Mouse (Mus musculus) hindbrain, embryonic 14.5 days (tissue): ENCODE data around the gene Cmtm1. TPM values are rescaled to one million over a fixed set of nuclear protein-coding genes. Genes with fewer than 3 reads are reported as not detected.
A peak's percentile ranks its signal among the peaks of the same experiment; 100 is the strongest.

ENCODE experiments used
- ATAC-seq: fragments of 200-750 bp; cut with Nextera tagmentation; 2 replicates; pipeline ENCODE4 v1.8.0; 2017; ENCODE audit warnings: moderate number of reproducible peaks, mild to moderate bottlenecking, moderate TSS enrichment, moderate library complexity; ENCODE audit not compliant: low FRiP score
- DNase-seq: peaks from one replicate; pipeline ENCODE4 v3.0.0-alpha.2; 2015; ENCODE audit warnings: low spot score
- H3K27ac ChIP-seq: fragments of 300-500 bp; sonication (generic); 2 replicates; pipeline ENCODE4 v1.5.1; 2014; ENCODE audit warnings: mild to moderate bottlenecking, moderate library complexity
- H3K27me3 ChIP-seq: fragments of 300-500 bp; sonication (generic); 2 replicates; pipeline ENCODE4 v1.6.1; 2014; ENCODE audit warnings: mild to moderate bottlenecking, low read length, mixed read lengths; ENCODE audit not compliant: control insufficient read depth, insufficient read depth
- H3K36me3 ChIP-seq: fragments of 300-500 bp; sonication (generic); replicated peaks from 2 replicates; pipeline ENCODE4 v1.6.1; 2014; ENCODE audit not compliant: control insufficient read depth, insufficient read depth
- H3K4me1 ChIP-seq: fragments of 300-500 bp; sonication (generic); replicated peaks from 2 replicates; pipeline ENCODE4 v1.6.1; 2014; ENCODE audit warnings: antibody characterized with exemption, low read length, mixed read lengths; ENCODE audit not compliant: control insufficient read depth, insufficient read depth
- H3K4me2 ChIP-seq: fragments of 300-500 bp; sonication (generic); replicated peaks from 2 replicates; pipeline ENCODE4 v1.6.1; 2014; ENCODE audit warnings: mild to moderate bottlenecking, moderate library complexity
- H3K4me3 ChIP-seq: fragments of 300-500 bp; sonication (generic); replicated peaks from 2 replicates; pipeline ENCODE4 v1.5.1; 2014; ENCODE audit warnings: mild to moderate bottlenecking, low read length
- H3K9ac ChIP-seq: fragments of 300-500 bp; sonication (generic); 2 replicates; pipeline ENCODE4 v1.6.1; 2014
- H3K9me3 ChIP-seq: fragments of 300-500 bp; sonication (generic); 2 replicates; pipeline ENCODE4 v1.6.1; 2016; ENCODE audit warnings: low read length; ENCODE audit not compliant: control insufficient read depth
- WGBS: fragments of 180-500 bp; shearing (Covaris S2); extraction: QIAGEN DNeasy Blood & Tissue Kit; methylation state at CpG from one replicate; pipeline ENCODE4 v1.1.7; 2014; 5-methylcytosine and 5-hydroxymethylcytosine counted together
- polyA plus RNA-seq: library from polyadenylated mRNA; unstranded; fragments of >200 nt; fragmentation: Nextera tagmentation; extraction: Ambion mirVana; gene quantifications from 2 replicates; pipeline ENCODE4 v1.2.1, GENCODE M21; 2014

Gene Cmtm1
- polyA plus RNA-seq, 1 experiment from 2014 or later: not detected

GRCm38 (mm10) chr8:104250439-104251367 is 59.2 kb downstream of the Cmtm1 start, which contains the start of gene Cklf:
TSS of gene Cklf (plus strand) at chr8:104250861.
- peak within 1 kb of the TSS; percentile 87 for H3K4me2 ChIP-seq
- peak within 1 kb of the TSS; percentile 71 for H3K27ac ChIP-seq
- WGBS: 4% methylated on average over 41 of the region's 41 CpGs
- ATAC-seq: peak; percentile 81
- peak within 1 kb of the TSS; percentile 79 for H3K9ac ChIP-seq
- peaks cover 21% of the 10 kb centered on the region for H3K4me1 ChIP-seq
- peak; percentile 93 for DNase-seq
- H3K4me3 ChIP-seq: peak within 1 kb of the TSS; percentile 54
- H3K9me3 ChIP-seq: no peaks in the 10 kb centered on the region
- H3K36me3 ChIP-seq: no peaks in the 10 kb centered on the region
- H3K27me3 ChIP-seq: no peaks in the 10 kb centered on the region

GRCm38 (mm10) chr8:104249442-104249996 is 60.4 kb downstream of the Cmtm1 start:
- H3K9me3 ChIP-seq: no peaks in the 10 kb centered on the region
- H3K27me3 ChIP-seq: no peaks in the 10 kb centered on the region
- DNase-seq (no peak), ATAC-seq (no peak)
- H3K27ac ChIP-seq: no peak overlapping the region
- peaks cover 21% of the 10 kb centered on the region for H3K4me1 ChIP-seq
- H3K9ac ChIP-seq: no peak overlapping the region
- H3K4me3 ChIP-seq: no peak overlapping the region
- H3K36me3 ChIP-seq: peaks cover 12% of the 10 kb centered on the region
- H3K4me2 ChIP-seq: no peak overlapping the region
- WGBS: 88% methylated on average over 7 of the region's 7 CpGs

- Histone ChIP-seq H3K4me2 (peak within 1 kb of the TSS; percentile 94), H3K4me1 (peaks cover 21% of the 10 kb centered on the region), H3K9ac (peak within 1 kb of the TSS; percentile 84), H3K4me3 (peak within 1 kb of the TSS; percentile 75), H3K27me3 (no peaks in the 10 kb centered on the region), H3K9me3 (no peaks in the 10 kb centered on the region), H3K27ac (no peak within 1 kb of the TSS), H3K36me3 (peaks cover 23% of the 10 kb centered on the region)
- peak; percentile 76 for DNase-seq
- WGBS: 1% methylated on average over 28 of the region's 28 CpGs
- peak; percentile 93 for ATAC-seq
Measured at GRCm38 (mm10) chr8:104248276-104248675, 61.7 kb downstream of the Cmtm1 start, which contains the start of gene Tk2. TSS of gene Tk2 (minus strand) at chr8:104248558.

GRCm38 (mm10) chr8:104247908-104248275 is 62.1 kb downstream of the Cmtm1 start:
- H3K4me3 ChIP-seq: peak overlapping the region; percentile 75
- no peaks in the 10 kb centered on the region for H3K27me3 ChIP-seq
- peak overlapping the region; percentile 94 for H3K4me2 ChIP-seq
- ATAC-seq (no peak), DNase-seq (no peak)
- H3K9me3 ChIP-seq: no peaks in the 10 kb centered on the region
- WGBS: 4% methylated on average over 11 of the region's 11 CpGs
- H3K36me3 ChIP-seq: peaks cover 26% of the 10 kb centered on the region
- no peak overlapping the region for H3K27ac ChIP-seq
- peak overlapping the region; percentile 84 for H3K9ac ChIP-seq
- peaks cover 21% of the 10 kb centered on the region for H3K4me1 ChIP-seq

GRCm38 (mm10) chr8:104247054-104247907 is 62.7 kb downstream of the Cmtm1 start:
- Histone ChIP-seq H3K27me3 (no peaks in the 10 kb centered on the region), H3K36me3 (peaks cover 33% of the 10 kb centered on the region), H3K4me1 (peaks cover 21% of the 10 kb centered on the region), H3K9me3 (no peaks in the 10 kb centered on the region), H3K9ac (peak overlapping the region; percentile 84), H3K4me2 (peak overlapping the region; percentile 94), H3K27ac (no peak overlapping the region), H3K4me3 (peak overlapping the region; percentile 75)
- ATAC-seq (no peak), DNase-seq (no peak)
- 73% methylated on average over 22 of the region's 22 CpGs for WGBS

DNA sequence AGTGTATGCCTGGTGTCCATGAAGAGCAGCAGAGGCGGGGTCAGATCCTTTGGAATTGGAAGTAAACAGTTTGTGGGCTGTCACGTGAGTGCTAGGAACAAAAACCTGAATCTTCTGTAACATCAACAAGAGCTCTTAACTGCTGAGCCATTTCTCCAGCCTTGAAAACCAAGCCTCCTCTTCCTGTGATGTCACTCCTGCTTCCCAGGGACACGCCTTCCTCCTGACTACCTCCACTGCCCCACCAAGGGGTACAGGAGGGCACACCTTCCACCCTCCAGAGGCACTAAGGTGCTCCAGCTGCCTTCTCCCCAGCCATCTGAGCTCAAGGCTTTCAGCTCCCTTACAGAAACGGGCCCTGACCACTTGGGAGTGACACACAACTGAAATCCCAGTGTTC is 63.3 kb downstream of the Cmtm1 start:
- Histone ChIP-seq H3K4me2 (no peak overlapping the region), H3K27ac (no peak overlapping the region), H3K4me3 (no peak overlapping the region), H3K27me3 (no peaks in the 10 kb centered on the region), H3K9me3 (no peaks in the 10 kb centered on the region), H3K36me3 (peaks cover 39% of the 10 kb centered on the region), H3K9ac (no peak overlapping the region), H3K4me1 (peaks cover 20% of the 10 kb centered on the region)
- ATAC-seq (no peak), DNase-seq (no peak)
- WGBS: 86% methylated on average over 4 of the region's 4 CpGs

Other genes with a start within 250 kb of the Cmtm1 start
- 16.6 and 17.3 TPM in 2 replicates for gene Cdh5, start 208.5 kb downstream of the Cmtm1 start, polyA plus RNA-seq
- gene Bean1, start 139.7 kb downstream of the Cmtm1 start, polyA plus RNA-seq: 9.3 and 10.8 TPM in 2 replicates
- gene Tk2, start 61.6 kb downstream of the Cmtm1 start, polyA plus RNA-seq: 46.6 and 51.8 TPM in 2 replicates
- gene Cklf, start 59.3 kb downstream of the Cmtm1 start, polyA plus RNA-seq: 28.6 and 35.1 TPM in 2 replicates
- gene Cmtm2a, start 17.0 kb downstream of the Cmtm1 start, polyA plus RNA-seq: not detected in 2 replicates
- not detected in 2 replicates for gene Gm45711, start 64 bp downstream of the Cmtm1 start, polyA plus RNA-seq
- gene Gm11020, start 11.4 kb upstream of the Cmtm1 start, polyA plus RNA-seq: not detected in 2 replicates
- gene Cmtm2b, start 12.1 kb upstream of the Cmtm1 start, polyA plus RNA-seq: not detected in 2 replicates
- gene Cmtm3, start 29.3 kb upstream of the Cmtm1 start, polyA plus RNA-seq: 39.5 and 44.7 TPM in 2 replicates
- gene Cmtm4, start 85.7 kb upstream of the Cmtm1 start, polyA plus RNA-seq: 3.5 and 3.8 TPM in 2 replicates
- gene Dync1li2, start 132.9 kb upstream of the Cmtm1 start, polyA plus RNA-seq: 89.9 and 96.5 TPM in 2 replicates
- gene Terb1, start 199.8 kb upstream of the Cmtm1 start, polyA plus RNA-seq: 0.78 and 0.83 TPM in 2 replicates
- 111 and 116 TPM in 2 replicates for gene Nae1, start 224.5 kb upstream of the Cmtm1 start, polyA plus RNA-seq
- 2.0 and 2.2 TPM in 2 replicates for gene Car7, start 224.5 kb upstream of the Cmtm1 start, polyA plus RNA-seq